Mouse (Mus musculus): ENCODE measurements at regions not wholly inside any gene's neighbourhood (a gene's known extent, or its start where the extent isn't known, plus 50 kb on each side); places are given as distances from the start of the nearest gene placed in this dataset.
"Not testable (repeated sequence)": the region's sequence is repeated elsewhere in the genome, so short reads cannot be mapped to it uniquely, and the experiment has no call there.

- not testable (repeated sequence) for H3K9me3 ChIP-seq (ENCODE audit: control insufficient read depth, low read length); H3K4me1 ChIP-seq (ENCODE audit: control insufficient read depth, insufficient read depth, low read depth, low read length); H3K27me3 ChIP-seq (replicated peaks; ENCODE audit: control insufficient read depth, insufficient read depth, low read length); H3K9ac ChIP-seq (ENCODE audit: low read depth, low read length); H3K36me3 ChIP-seq (ENCODE audit: control insufficient read depth, insufficient read depth, low read length); H3K4me3 ChIP-seq (ENCODE audit: low read length); H3K27ac ChIP-seq (ENCODE audit: low read depth, low read length); H3K4me2 ChIP-seq (ENCODE audit: low read length); ATAC-seq
- WGBS = 100% methylated on average over 1 of the region's 1 CpGs
Measured at GRCm38 (mm10) chr12:80055894-80056293, 56.9 kb downstream of the Zfp36l1 start.

DNA sequence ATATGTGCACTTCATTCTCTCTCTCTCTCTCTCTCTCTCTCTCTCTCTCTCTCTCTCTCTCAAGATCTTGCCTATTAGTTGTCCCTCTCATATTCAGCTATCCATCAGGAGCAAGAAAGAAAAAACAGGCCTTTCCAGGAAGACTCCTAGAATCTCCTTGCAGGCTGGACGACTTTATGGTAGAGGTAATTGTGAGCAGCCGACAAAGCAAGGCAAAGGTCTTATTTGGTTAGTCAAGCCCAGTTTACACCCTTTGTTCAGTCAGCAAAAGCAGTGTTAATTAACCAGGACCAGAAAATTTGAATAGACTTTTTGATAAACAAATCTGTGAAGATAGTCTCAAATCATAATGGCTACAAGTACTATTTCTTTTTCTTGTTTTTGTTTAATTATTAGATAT, 57.4 kb downstream of the Zfp36l1 start:
- 41% methylated on average over 2 of the region's 2 CpGs for WGBS
- no peak for ATAC-seq

DNA sequence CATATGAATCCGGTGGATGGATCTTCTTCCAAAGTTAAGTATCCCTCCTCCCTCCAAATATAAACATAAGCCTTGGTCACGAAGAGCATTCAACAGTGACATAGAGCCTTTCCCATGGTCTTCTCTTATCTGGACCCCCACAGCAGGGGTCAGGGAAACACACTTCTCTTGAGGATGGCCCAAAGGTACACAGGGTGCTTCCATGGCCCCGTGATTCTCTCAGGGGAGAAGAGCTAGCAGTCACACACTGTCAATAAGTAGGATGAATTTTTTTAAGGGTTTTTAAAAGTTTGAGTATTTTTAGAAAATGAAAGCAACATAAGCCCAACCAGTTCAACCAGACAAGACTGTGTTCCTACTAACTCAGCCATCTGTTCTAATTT, 58.2 kb downstream of the Zfp36l1 start:
- WGBS = 92% methylated on average over 3 of the region's 3 CpGs
- H3K9ac ChIP-seq (ENCODE audit: low read depth, low read length) = no peak overlapping the region

More for the DNA sequence above, 57.4 kb downstream of the Zfp36l1 start:
- Histone ChIP-seq H3K4me3 (ENCODE audit: low read length) (no peak overlapping the region), H3K27ac (ENCODE audit: low read depth, low read length) (no peak overlapping the region), H3K4me2 (ENCODE audit: low read length) (no peak overlapping the region), H3K36me3 (ENCODE audit: control insufficient read depth, insufficient read depth, low read length) (no peaks in the 10 kb centered on the region), H3K4me1 (ENCODE audit: control insufficient read depth, insufficient read depth, low read depth, low read length) (no peaks in the 10 kb centered on the region; the same call in 1 of the 2 replicates), H3K9me3 (ENCODE audit: control insufficient read depth, low read length) (no peaks in the 10 kb centered on the region), H3K9ac (ENCODE audit: low read depth, low read length) (no peak overlapping the region), H3K27me3 (replicated peaks; ENCODE audit: control insufficient read depth, insufficient read depth, low read length) (no peaks in the 10 kb centered on the region)

GRCm38 (mm10) chr12:80053902-80054654, 58.7 kb downstream of the Zfp36l1 start:
- no peak for ATAC-seq
- Histone ChIP-seq H3K27ac (ENCODE audit: low read depth, low read length) (no peak overlapping the region), H3K4me2 (ENCODE audit: low read length) (no peak overlapping the region), H3K4me1 (ENCODE audit: control insufficient read depth, insufficient read depth, low read depth, low read length) (no peaks in the 10 kb centered on the region), H3K4me3 (ENCODE audit: low read length) (no peak overlapping the region), H3K27me3 (replicated peaks; ENCODE audit: control insufficient read depth, insufficient read depth, low read length) (no peaks in the 10 kb centered on the region), H3K9me3 (ENCODE audit: control insufficient read depth, low read length) (no peaks in the 10 kb centered on the region), H3K9ac (ENCODE audit: low read depth, low read length) (no peak overlapping the region), H3K36me3 (ENCODE audit: control insufficient read depth, insufficient read depth, low read length) (no peaks in the 10 kb centered on the region)
- WGBS = 82% methylated on average over 9 of the region's 9 CpGs

More for the DNA sequence above, 58.2 kb downstream of the Zfp36l1 start:
- H3K4me3 ChIP-seq (ENCODE audit: low read length) = no peak overlapping the region
- no peaks in the 10 kb centered on the region for H3K27me3 ChIP-seq (replicated peaks; ENCODE audit: control insufficient read depth, insufficient read depth, low read length)
- no peaks in the 10 kb centered on the region for H3K36me3 ChIP-seq (ENCODE audit: control insufficient read depth, insufficient read depth, low read length)
- ATAC-seq = no peak
- no peaks in the 10 kb centered on the region for H3K4me1 ChIP-seq (ENCODE audit: control insufficient read depth, insufficient read depth, low read depth, low read length)
- no peak overlapping the region for H3K27ac ChIP-seq (ENCODE audit: low read depth, low read length)
- no peaks in the 10 kb centered on the region for H3K9me3 ChIP-seq (ENCODE audit: control insufficient read depth, low read length)
- H3K4me2 ChIP-seq (ENCODE audit: low read length) = no peak overlapping the region

- no peak overlapping the region for H3K4me3 ChIP-seq (ENCODE audit: low read length)
- no peak for ATAC-seq
- no peaks in the 10 kb centered on the region for H3K36me3 ChIP-seq (ENCODE audit: control insufficient read depth, insufficient read depth, low read length)
- WGBS = 84% methylated on average over 4 of the region's 4 CpGs
- H3K27me3 ChIP-seq (replicated peaks; ENCODE audit: control insufficient read depth, insufficient read depth, low read length) = no peaks in the 10 kb centered on the region
- H3K4me2 ChIP-seq (ENCODE audit: low read length) = no peak overlapping the region
- H3K9me3 ChIP-seq (ENCODE audit: control insufficient read depth, low read length) = no peaks in the 10 kb centered on the region
- no peak overlapping the region for H3K27ac ChIP-seq (ENCODE audit: low read depth, low read length)
- H3K4me1 ChIP-seq (ENCODE audit: control insufficient read depth, insufficient read depth, low read depth, low read length) = no peaks in the 10 kb centered on the region
- no peak overlapping the region for H3K9ac ChIP-seq (ENCODE audit: low read depth, low read length)
Measured at GRCm38 (mm10) chr12:80048215-80048979, 64.4 kb downstream of the Zfp36l1 start.

DNA sequence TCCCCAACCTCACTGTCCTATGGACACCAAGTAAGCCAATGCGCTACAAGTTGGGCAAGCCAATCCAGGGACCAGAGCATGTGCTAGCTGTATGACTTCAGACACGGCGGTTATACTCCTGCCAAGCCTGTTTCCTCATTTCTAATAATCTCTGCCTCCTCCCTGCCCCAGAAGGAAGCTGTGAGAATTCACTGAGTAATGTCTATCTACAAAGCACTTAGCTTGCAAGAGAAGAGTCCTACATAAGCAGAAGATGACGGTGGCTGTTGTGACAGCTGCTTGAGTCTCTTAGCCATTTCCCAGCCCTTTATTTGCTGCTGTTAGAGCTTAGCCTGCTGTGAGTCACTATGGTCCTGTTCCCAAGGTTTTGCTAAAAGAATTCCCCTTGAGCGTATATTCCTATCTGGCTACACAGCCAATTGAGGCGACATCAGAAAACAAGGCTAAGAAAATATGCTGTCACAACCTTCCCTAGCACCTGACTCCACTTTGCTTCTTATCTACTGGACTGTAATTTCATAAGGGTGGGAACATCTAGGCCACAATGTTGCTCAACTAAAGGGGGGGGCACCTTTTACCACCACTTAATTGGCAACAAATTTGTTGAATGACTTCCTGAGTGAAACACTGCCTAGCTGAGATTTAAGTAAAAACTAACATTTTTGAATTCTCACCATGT, 66.0 kb downstream of the Zfp36l1 start:
- WGBS = 65% methylated on average over 6 of the region's 6 CpGs
- no peaks in the 10 kb centered on the region for H3K27me3 ChIP-seq (replicated peaks; ENCODE audit: control insufficient read depth, insufficient read depth, low read length)
- no peak overlapping the region for H3K4me2 ChIP-seq (ENCODE audit: low read length)
- no peak for ATAC-seq
- no peaks in the 10 kb centered on the region for H3K4me1 ChIP-seq (ENCODE audit: control insufficient read depth, insufficient read depth, low read depth, low read length)
- H3K9me3 ChIP-seq (ENCODE audit: control insufficient read depth, low read length) = no peaks in the 10 kb centered on the region
- H3K27ac ChIP-seq (ENCODE audit: low read depth, low read length) = no peak overlapping the region
- H3K36me3 ChIP-seq (ENCODE audit: control insufficient read depth, insufficient read depth, low read length) = no peaks in the 10 kb centered on the region
- no peak overlapping the region for H3K9ac ChIP-seq (ENCODE audit: low read depth, low read length)
- no peak overlapping the region for H3K4me3 ChIP-seq (ENCODE audit: low read length)

DNA sequence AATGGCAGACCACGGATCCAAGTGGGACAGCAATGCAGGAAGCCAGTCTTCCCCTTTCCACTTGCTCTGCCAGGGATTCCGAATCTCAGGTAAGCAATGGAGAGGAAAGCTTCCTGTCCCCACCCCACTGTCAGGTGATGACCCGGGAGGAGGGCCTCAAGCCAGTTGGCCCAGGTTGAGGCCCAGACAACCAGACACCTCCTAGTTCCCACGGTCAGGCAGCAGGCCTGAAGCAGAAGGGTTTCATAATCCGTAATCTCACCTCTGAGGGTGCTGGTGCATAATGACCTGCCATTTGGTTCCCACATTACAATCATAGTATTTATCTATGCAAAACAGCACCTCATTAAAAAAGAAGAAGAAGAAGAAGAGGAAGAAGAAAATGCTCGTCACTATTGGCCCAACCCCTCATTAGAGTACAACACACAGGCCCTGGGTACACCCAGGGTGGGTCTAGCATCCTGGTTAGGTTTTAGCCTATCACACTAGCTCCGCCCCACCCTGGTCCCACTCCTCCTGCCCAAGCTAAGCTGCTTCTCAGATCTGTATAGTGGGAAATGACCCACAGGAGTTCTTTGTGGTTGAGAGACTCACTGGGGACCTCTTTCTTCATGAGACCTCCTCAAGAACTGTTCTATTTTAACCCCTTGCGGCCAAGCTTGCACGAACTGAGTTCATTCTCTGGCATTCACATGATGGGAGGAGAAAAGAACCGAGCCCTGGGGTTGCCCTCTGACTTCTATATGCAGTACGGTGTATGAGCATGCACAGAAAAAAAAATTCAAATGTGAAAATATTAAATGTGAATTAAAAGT, 71.1 kb downstream of the Zfp36l1 start:
- Histone ChIP-seq H3K9me3 (ENCODE audit: control insufficient read depth, low read length) (no peaks in the 10 kb centered on the region), H3K27ac (ENCODE audit: low read depth, low read length) (no peak overlapping the region), H3K4me2 (ENCODE audit: low read length) (no peak overlapping the region), H3K9ac (ENCODE audit: low read depth, low read length) (no peak overlapping the region), H3K27me3 (replicated peaks; ENCODE audit: control insufficient read depth, insufficient read depth, low read length) (no peaks in the 10 kb centered on the region), H3K36me3 (ENCODE audit: control insufficient read depth, insufficient read depth, low read length) (no peaks in the 10 kb centered on the region), H3K4me3 (ENCODE audit: low read length) (no peak overlapping the region), H3K4me1 (ENCODE audit: control insufficient read depth, insufficient read depth, low read depth, low read length) (no peaks in the 10 kb centered on the region)
- 87% methylated on average over 11 of the region's 11 CpGs for WGBS
- ATAC-seq = no peak

GRCm38 (mm10) chr12:80041012-80041411, 71.8 kb downstream of the Zfp36l1 start:
- no peaks in the 10 kb centered on the region for H3K27me3 ChIP-seq (replicated peaks; ENCODE audit: control insufficient read depth, insufficient read depth, low read length)
- no peaks in the 10 kb centered on the region for H3K36me3 ChIP-seq (ENCODE audit: control insufficient read depth, insufficient read depth, low read length)
- 87% methylated on average over 6 of the region's 6 CpGs for WGBS
- ATAC-seq = no peak
- H3K9me3 ChIP-seq (ENCODE audit: control insufficient read depth, low read length) = no peaks in the 10 kb centered on the region
- no peak overlapping the region for H3K9ac ChIP-seq (ENCODE audit: low read depth, low read length)
- no peak overlapping the region for H3K27ac ChIP-seq (ENCODE audit: low read depth, low read length)
- no peak overlapping the region for H3K4me2 ChIP-seq (ENCODE audit: low read length)
- H3K4me3 ChIP-seq (ENCODE audit: low read length) = no peak overlapping the region
- H3K4me1 ChIP-seq (ENCODE audit: control insufficient read depth, insufficient read depth, low read depth, low read length) = no peaks in the 10 kb centered on the region
